Mouse (Mus musculus) myocyte (in vitro differentiated cells): ENCODE measurements around the gene Aff3.

Experiments
- CEBPB ChIP-seq: IDR thresholded peaks from 2 replicates; pipeline ENCODE4 v1.6.1; 2011; ENCODE audit warnings: mild to moderate bottlenecking, moderate library complexity; ENCODE audit not compliant: poor library complexity, insufficient read depth, severe bottlenecking
- E2F4 ChIP-seq: IDR thresholded peaks from one replicate; pipeline ENCODE4 v1.6.1; 2011; ENCODE audit warnings: mild to moderate bottlenecking, control low read depth, moderate library complexity; ENCODE audit not compliant: insufficient read depth
- MYOG ChIP-seq, 3 experiments: IDR thresholded peaks; one replicate each; pipeline ENCODE4 v1.6.1; 2011; ENCODE audit warnings: control low read depth in 2 of 3, low read depth in 2 of 3, mild to moderate bottlenecking in 2 of 3; ENCODE audit not compliant: insufficient read length in 2 of 3, control insufficient read depth in 1 of 3, insufficient read depth in 1 of 3
- POLR2A ChIP-seq: IDR thresholded peaks from one replicate; pipeline ENCODE4 v1.6.1; 2011; ENCODE audit warnings: low read depth, mild to moderate bottlenecking, control low read depth, moderate library complexity; ENCODE audit not compliant: insufficient read length

GRCm38 (mm10) chr1:38448854-38449253, 215.9 kb downstream of the Aff3 start:
- no peak for TF ChIP-seq POLR2A
- no peak for TF ChIP-seq CEBPB
- no peak for TF ChIP-seq MYOG (IDR thresholded peaks at IDR 0.05; ENCODE audit: control insufficient read depth in 1 of 3, insufficient read depth in 1 of 3, insufficient read length in 2 of 3, low read depth in 2 of 3)
- TF ChIP-seq E2F4, result no peak
